Mouse (Mus musculus): Measurements from ENCODE around the gene Cul9.

Gene Cul9

DNA sequence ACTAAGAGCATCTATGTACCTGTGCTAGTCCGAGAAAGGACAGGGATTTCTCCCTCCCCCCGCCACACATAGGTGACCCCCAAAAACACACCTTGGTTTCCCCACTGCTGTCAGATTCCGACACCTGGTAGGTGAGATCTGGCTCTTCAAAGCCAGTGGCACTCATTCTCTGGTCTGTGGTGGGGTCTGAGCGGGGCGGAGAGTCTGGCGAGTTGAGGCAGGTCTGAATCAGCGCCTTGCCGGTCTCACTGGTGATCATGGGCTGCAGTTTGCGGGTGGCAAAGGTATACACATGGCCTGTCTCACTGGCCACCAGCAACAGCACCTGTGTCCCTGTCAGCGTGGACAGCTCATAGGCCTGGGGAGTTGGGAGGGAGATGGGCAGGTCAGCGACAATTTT lies 7.3 kb upstream of the Cul9 start:
- DNase-seq (ENCODE audit: low spot score), result no peak

DNA sequence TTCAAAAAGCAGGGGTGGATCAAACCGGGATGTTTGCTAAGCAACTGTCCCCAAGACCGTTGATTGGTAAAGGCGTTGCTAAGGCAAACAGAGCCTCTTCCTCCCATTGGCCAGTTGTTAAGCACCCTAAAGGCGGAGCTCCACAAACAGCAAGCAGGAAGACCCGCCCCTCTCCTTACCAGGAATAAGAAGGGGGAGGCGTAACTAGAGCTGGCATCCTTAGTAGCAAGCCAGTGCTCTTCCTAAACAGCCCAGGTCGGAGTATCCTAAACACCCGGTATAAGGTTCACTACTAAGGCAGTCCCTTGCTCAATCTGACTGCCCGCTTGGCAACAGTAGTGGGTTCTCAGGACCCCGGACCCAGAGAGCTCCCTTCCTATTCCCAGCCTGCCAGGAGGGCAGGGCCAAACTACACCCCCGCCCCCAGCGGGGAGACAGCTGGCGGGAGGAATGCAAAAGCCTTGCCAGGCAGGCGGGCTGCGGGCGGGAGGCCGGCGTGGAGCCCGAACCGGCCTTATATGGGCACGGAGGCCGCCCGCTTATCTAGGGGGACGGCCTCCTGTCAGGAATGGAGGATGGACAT lies 6.7 kb upstream of the Cul9 start:
- peak; percentile 96 for DNase-seq (ENCODE audit: low spot score)

DNA sequence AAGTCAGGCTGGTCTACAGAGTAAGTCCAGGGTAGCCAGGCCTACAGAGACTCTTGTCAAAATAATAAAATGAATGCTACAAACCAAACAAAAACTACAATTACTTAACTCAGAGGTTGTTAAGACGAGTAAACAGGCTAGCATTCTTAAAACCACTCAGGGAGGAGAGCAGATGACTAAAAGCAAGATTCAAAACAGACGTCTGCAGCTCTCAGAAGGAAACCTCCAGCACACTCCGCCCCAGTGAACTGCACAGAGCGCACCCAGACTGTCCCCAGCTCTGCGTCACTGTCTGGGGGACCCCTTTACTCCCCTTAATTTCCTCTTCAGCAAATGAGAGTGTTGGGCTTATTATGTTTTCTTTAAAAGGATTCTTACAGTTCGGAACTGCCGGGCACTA lies 6.0 kb upstream of the Cul9 start:
- no peak for DNase-seq (ENCODE audit: low spot score)

DNA sequence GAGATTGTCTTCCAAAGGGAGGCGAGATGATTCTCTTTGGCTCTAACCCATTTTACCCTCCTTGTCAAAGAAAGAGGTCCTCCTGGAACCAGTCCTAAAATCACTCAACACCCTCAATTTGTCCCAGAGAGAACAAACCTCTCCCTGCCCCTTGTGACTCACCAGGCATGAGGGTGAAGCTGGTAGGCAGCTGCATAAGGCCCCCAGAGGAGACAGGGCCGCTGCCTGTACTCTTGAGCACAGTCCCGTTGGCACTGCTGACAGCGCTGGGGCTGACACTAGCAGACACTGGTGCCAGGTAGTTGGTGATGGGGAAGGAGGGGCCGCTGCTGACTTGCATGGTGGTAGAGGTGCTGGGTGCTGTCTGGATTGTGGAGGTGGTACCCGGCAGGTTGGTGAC lies 5.2 kb upstream of the Cul9 start:
- no peak for DNase-seq (ENCODE audit: low spot score)

DNA sequence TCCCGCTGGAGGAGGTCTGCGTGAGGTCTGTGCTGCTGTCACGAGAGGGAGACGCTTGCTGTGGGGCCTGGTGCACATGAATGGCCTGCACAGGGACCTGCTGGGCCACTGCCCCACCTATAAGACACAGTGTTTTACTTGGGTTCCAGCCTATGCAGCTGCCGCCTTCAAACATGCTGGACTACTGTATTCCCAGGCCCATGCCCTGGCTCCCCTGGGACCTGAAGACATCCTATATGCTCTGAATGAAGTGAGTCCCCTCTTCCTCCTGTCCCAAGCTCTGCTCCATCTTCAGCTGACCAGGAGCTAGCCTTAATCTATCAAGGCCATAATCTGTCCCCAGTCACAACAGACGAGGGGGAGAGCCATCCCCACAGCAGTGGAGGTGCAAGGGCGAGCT lies 4.7 kb upstream of the Cul9 start:
- no peak for DNase-seq (ENCODE audit: low spot score)

DNA sequence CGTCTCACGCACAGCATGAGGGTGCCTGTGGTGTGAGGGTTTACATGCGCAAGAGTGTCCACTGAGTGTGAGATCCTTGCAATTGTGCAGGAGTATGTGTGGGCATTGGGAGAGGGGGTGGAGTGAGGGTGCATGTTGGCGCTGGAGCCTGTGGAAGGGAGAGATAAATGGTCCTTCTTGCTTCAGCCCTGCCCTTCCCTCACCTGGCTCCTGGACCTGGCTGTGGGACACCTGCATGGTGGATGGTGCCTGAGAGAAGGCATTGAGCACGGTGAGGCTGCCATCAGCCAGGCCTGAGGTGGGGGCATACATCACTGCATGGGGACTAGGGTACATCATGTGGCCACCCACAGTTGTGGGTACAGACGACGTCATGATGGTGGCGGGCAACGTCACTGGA lies 3.5 kb upstream of the Cul9 start:
- DNase-seq (ENCODE audit: low spot score), result no peak

DNA sequence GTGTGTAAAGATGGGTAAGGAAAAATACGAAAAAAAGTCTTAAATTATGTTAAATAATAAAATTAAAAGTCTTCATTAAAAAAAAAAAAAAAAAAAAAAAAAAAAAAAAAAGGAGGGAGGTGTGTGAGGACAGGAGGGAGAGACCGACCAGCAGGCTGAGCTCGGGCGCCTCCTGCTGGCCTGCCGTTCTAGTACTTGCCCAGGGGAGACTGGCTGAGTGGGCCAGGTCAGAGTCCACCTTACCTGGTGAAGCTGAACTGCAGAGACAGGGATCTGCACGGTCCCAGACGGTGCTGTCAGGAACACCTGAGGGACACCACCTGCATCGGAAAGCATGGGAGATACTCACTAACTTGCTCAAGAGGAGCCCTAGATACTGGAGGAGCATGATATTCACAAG lies 3.0 kb upstream of the Cul9 start:
- peak; percentile 39 for DNase-seq (ENCODE audit: low spot score)

DNA sequence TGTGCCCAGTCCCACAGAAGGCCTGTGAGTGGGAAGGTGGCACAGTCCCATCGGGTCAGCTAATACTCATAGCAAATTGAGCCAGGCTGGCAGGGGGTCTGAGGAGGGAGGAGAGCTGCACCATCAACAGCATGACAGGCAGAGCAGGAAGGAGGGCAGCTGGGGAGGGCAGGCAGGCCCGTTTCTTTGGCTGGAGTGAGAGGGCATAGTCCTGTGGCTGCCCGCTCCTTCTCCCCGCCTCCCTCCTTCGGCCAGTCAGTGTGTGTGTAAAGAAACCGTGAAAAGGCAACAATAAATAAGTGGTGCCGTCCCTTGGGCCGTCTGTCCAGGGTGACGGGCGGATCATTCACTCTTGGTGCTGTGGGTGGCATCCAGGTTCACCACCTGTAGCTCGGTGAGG lies 2.6 kb upstream of the Cul9 start:
- no peak for DNase-seq (ENCODE audit: low spot score)

DNA sequence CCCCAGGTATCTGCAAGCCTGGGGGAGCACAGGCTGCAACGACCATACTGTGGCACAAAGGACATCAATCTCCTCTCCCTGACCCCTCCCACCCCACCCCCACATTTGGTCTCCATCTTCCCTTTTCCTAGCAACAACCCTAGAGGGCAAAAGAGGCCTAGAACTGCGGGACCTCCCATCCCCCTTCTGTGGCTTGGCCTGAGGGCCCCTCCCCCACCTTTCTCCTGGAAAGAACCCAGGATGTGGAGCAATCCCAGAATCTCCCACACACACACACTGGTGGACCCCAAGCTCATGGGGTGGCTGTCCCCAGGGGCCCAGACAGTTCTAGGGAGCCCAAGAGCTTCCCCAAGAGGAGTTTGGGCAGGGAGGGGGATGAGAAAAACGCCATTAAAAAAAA lies 1.7 kb upstream of the Cul9 start:
- no peak for DNase-seq (ENCODE audit: low spot score)

DNA sequence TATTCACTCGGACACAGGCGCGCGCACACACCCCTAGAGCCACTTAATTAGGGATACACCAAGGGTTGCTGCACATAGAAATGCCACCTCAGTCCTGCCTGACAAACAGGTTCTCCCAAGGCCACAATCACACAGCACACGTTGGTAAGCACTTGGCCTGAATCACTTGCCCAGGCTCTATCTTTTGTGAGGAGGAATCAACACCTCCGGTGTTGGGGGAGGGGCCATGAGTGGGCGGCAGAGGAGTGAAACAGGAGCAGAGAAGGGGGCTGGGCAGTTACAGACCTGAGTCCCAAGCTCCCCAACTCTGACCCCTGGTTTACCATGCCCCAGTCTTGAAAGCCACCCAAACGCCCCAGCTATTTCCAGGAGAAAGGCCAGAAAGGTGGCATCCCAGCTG lies 807 bp upstream of the Cul9 start:
- DNase-seq (ENCODE audit: low spot score), result no peak

DNA sequence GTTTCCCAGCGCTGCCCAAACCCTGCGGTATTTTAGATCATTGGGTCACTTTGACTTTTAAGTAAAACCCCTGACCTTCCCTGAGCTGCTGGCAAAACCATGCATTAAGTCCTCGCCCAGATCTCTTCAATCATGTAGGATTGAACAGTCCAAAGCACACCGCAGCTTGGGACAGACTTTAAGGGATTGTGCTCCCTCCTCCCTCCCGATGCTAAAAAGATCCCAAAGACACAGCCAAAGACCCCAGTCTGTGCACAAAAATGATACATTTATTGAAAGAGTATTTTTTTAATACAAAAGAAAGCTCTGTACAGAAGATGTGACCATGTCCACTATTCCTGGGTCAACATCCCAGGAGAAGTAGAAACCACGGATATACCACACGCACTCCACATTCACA lies 403 bp upstream of the Cul9 start:
- DNase-seq (ENCODE audit: low spot score), result no peak

DNA sequence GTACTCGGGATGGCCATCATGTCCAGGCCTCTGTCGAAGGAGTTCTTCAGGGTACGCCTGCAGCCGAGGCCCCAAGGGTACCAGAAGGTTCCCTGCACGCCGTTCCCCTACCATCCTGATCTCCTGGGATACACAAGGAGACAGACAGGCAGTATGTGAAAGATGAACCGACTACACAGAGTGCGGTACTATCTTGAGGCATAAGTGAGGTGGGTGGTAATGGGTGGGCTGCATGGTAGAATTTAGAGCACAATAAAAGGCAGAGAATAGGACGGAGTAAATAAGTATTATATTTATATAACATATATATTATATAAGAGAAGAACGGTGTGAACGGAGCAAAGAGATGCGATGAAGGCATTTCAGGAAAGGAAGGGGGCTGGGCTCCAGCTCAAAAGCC lies 2.5 kb downstream of the Cul9 start:
- no peak for DNase-seq (ENCODE audit: low spot score)

DNA sequence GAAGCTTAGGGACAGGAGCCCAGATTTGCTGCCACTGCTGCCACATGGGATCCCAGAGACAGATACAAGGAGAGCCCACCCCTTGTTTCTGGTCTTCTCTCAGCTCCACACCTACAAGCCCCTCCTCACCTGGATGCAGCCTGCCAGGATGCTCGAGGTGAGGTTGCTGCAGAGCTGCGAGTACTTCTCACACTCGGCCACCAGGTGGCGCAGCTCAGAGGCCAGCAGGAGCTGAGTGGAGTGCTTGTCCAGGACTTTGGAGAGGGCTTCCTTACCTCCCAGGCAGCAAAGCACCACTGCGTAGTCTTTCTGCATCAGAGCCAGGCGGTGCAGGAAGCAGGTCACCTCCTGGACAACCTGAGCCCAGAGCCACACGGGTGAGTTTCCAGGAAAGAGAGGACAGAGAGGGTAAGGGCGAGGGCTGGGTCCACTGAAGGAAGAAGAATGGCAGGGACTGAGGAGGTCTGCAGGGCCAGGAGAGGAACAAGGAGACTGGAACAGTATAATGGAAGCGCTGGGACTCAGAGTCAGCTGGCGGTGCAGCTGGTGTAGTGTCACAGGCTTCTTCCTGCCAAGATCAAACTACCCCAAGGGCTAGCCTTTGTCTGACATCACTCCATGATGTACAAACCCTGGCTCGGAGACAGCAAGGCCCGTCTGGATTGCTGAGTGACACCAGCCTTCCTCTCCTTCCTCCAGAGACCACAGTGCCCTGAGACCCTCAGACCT lies 20.4 kb downstream of the Cul9 start:
- peak; percentile 66 for DNase-seq (ENCODE audit: low spot score)

DNA sequence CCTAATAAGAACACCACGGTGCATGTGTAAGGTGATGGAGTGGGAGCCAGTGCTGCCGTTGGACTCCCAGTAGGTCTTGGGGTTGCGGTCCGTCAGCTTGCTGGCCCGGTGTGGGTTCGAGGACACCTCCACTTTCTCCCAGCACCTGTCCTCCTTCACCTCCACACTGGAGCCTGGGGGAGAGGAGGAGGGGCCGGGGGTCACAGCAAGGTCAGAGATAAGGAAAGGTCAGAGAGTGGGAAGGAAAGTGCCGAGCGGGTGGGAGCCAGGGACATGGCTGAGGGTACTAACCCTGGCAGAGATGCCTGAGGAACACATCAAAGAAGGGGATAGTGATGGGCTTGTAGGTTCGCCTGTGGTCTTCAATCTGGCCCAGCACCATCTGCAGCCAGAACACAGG lies 21.1 kb downstream of the Cul9 start:
- no peak for DNase-seq (ENCODE audit: low spot score)

DNA sequence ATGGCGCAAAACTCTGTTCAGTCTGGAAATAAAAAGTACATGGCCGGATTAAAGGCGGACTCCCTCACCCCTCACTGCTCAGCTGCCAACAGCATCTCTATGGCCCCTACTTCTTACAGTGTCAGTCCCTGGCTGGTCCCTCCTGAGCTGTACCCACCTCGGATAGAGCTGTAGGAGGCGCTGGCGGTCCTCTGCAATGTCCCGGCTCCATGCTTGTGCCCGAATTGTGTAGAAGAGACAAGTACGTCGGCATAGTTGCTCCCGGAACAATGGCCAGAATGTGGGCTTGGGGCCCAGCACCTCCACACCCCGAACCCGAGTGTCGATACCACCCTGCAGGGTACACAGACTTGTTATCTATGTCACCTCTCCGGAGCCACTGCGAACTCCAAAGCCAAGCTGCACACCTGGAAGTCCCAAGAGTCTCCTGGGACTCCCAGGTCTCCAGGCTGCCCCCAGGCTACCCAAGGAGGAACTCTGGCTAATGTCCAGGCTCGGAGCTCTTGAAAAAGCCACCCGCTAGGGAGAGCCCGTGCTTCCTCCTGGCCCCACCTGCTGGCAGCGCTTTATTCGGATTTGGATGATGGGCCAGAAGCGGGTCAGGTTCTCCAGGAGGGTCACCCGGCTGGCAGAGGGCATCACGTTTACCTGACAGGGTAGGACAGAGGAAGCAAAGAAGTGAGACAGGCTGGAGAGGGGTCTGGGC lies 24.1 kb downstream of the Cul9 start:
- no peak for DNase-seq (ENCODE audit: low spot score)

DNA sequence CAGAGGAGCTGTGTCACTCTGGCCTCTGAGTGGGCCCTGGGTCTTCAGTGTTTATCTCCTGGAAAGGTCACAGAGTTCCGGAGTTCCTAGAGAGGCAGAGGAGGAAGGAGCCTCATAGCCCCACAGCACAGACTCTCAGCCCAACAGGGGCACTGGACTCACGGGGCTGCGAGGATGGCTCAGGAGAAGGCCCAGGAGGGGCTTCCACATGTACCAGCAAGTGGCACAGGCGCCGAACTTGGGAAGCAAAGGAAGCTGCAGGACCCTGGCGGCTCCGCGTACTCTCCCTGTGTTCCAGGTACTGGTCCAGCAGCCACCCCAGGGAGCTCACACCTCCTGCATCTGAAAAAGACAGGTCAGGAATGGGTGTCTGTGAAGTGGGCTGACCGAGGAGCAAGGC lies 25.0 kb downstream of the Cul9 start:
- no peak for DNase-seq (ENCODE audit: low spot score)

DNA sequence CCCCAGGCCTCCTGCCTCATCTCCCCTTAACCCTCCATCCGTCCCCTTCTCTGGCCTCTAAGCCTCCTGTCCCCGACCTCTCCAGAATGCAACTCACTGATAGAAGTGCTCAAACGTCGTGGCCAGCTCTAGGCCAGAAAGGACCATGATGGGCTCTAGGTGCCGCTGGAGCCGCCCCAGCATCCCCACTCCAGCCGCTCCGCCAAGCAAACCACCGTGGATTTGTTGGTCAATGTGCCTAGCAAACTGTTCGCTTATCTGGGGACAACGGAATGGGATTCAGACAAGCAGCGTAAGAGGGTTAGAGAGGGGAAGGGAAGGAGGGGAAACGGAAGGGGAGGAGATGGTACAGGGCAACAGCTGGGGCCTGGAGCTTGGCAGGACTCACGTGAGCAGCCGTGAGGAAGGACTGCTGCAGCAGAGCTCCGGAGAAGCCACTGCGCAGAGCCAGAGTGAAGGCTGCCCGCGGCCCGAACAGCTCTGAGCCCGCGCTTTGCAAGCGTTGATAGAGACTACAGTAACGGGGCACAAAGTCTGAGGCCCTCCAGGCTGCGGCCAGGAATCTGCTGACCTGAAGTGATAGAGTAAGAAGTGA lies 25.7 kb downstream of the Cul9 start:
- no peak for DNase-seq (ENCODE audit: low spot score)

DNA sequence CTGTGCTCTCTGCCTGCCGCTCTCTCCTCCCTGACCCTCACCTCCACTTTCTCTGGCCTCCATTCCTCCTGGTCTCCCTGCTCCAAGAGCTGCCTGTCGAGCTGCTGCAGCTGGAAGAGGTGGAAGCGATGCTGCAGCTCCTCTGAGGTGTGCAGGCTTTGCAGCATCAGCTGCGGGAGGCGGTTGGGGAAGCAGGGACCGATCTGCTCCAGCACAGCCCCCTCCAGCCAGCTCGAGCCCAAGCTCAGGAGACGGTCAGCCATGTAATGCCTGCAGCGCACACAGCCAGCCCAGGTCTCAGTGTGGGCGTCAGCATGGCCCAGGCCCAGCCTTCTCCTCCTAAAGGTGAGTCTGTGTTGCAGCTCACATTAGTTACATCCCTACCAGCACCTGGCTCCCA lies 26.2 kb downstream of the Cul9 start:
- DNase-seq (ENCODE audit: low spot score), result no peak

DNA sequence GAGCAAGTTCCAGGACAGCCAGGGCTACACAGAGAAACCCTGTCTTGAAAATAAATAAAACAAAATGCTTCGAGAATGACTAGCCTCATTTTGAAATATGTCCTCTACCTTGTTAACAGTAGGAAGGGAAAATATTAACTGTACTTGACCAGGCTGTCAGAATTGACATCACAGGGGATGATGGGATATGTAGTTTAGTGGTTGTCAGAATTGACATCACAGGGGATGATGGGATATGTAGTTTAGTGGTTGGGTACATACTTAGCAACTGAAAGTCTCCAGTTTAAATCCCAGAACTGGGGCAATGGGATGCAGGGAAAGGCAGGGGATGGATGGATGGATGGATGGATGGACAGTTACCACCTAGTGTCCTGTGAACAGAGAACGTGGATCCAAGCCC lies 32.9 kb downstream of the Cul9 start:
- DNase-seq (ENCODE audit: low spot score), result peak; percentile 13

DNA sequence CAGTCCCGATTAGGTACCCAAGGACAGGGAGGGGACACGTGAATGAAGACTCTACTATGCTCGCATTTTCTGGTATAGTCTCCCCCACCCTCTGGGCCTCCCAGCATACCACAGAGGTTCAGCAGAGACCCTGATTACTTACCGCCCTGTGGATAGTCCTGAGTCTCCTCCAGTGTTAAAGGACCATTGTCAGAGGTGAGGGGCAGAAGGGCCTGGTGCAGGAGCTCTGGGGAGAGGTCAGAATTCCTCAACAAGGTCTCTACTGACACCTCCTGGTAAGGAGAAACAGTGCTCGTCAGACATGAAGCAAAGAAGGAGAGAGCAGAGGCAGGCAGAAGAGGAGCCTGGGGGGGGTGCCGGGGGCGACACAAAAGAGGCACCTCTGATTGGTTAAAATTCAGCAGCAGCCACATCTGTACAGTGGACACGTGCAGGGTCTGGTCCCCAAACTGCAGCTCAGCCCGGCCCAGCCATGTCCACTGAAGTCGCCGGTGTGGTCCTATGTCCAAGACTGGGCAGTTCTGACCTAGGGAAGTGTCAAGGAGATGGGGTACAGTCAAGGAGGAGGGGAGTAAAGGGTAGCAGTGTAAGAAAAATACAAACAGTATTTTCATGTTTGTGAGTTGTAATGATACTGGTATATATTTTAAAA lies 35.0 kb downstream of the Cul9 start:
- no peak for DNase-seq (ENCODE audit: low spot score)

DNA sequence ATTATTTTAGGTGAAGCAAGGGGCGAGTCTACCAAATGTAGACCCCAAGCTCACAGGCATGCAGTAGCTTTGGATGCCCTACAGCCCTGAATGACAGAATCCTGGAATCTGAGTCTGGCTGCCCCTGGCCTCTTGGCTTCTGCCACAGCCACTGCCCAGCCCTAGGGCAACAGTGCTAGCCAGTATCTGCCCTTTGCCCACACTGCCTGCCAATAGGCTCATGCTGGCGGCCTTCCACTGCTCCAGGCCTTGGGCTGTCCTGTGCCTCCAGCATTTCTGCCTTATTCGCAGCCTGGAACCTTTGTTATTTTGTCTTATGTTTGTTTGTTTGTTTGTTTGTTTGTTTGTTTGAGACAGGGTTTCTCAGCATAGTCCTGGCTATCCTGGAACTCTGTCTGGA lies 40.6 kb downstream of the Cul9 start:
- no peak for DNase-seq (ENCODE audit: low spot score)

DNA sequence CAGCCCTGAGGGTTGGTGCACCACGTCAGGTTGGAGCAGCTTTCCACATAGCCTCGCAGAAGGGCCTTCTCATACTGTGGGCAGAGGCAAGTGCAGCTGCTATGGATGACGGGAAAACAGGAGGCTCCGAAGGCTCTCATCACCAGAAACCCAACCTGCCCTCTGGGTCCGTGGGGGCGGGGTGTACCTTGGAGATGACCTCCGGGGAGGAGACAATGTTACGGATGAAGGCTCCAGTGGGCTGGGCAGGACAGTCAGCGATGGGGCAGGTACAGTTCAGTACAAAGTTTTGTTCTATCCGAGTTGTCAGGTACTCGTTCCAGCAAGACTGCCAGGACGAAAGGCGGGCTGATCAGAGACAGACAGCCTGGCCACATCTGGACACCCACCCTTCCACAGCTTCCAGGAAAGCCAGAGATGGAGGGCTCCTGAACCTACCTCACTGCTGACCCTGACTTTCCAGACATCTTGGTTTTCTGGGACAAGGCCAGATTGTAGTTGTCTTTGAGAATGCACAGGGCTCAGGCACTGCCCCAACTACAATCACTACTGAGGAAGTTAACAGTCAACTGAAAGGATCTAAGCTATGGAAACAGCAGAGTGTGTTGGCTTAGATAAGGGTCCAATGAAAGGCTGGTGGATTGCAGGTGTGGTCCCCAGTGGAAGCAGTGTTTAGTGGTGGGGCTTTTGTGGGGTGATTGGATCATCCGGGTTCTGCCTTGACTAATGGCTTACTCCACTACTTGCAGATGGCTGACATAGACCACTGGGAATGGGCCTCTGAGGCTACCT lies 42.1 kb downstream of the Cul9 start:
- DNase-seq (ENCODE audit: low spot score), result no peak

All from lung, postnatal 25 days (tissue).